In genomic region chr2:143870936-143871688, GRCm38 (mm10) we compare ENCODE assay signal across 10 mouse cellular contexts. TPM values are rescaled to one million over a fixed set of nuclear protein-coding genes. Genes with fewer than 3 reads are reported as not detected.
DNase-seq lines count a peak whose midpoint lies in the region; ATAC-seq and TF ChIP-seq lines count a peak whose summit lies in the region.
"Had no signal": no experiment of that assay in that cellular context is flagged by ENCODE, and none has a peak within 500 bp of the region (broad histone marks: within the 10 kb centered on the region; RNA-seq: fewer than 3 reads in every experiment).

No protein-coding gene starts in this region.

- no peaks in the 10 kb centered on the region for H3K27me3 ChIP-seq in heart, adult 2 months (ENCODE audit: control insufficient read depth, insufficient read depth, low read length)
- H3K27me3 ChIP-seq in kidney, embryonic 15.5 days, result no peaks in the 10 kb centered on the region
- no peaks in the 10 kb centered on the region for H3K27me3 ChIP-seq in stomach, embryonic 14.5 days (ENCODE audit: control insufficient read depth, insufficient read depth, low read length)
- H3K27me3 ChIP-seq in hindbrain, postnatal 0 days (ENCODE audit: insufficient read depth, low read length), result no peaks in the 10 kb centered on the region
- H3K27me3 ChIP-seq: neural tube, embryonic 13.5 days had no signal

- H3K27ac ChIP-seq in heart, adult 2 months, result peak overlapping the region; percentile 81
- peak overlapping the region; percentile 29; the same call in 1 of the 2 replicates for H3K27ac ChIP-seq in kidney, embryonic 15.5 days
- no peak overlapping the region for H3K27ac ChIP-seq in stomach, embryonic 14.5 days (ENCODE audit: low read length)
- no peak overlapping the region for H3K27ac ChIP-seq in hindbrain, postnatal 0 days
- H3K27ac ChIP-seq: neural tube, embryonic 13.5 days had no signal

- no peak for TF ChIP-seq CTCF in heart, adult 2 months (IDR thresholded peaks at IDR 0.05)
- no peak for TF ChIP-seq CTCF in hindbrain, postnatal 0 days (IDR thresholded peaks at IDR 0.05; ENCODE audit: low read depth)

- WGBS in heart, adult 2 months, result 22% methylated on average over 10 of the region's 10 CpGs
- 53% methylated on average over 10 of the region's 10 CpGs for WGBS in kidney, embryonic 15.5 days
- WGBS in stomach, embryonic 14.5 days, result 38% methylated on average over 10 of the region's 10 CpGs
- 78% methylated on average over 10 of the region's 10 CpGs for WGBS in hindbrain, postnatal 0 days

- no peaks in the 10 kb centered on the region for H3K9me3 ChIP-seq in kidney, embryonic 15.5 days (replicated peaks)
- no peaks in the 10 kb centered on the region for H3K9me3 ChIP-seq in stomach, embryonic 14.5 days (ENCODE audit: control insufficient read depth, low read depth, low read length)
- H3K9me3 ChIP-seq in hindbrain, postnatal 0 days (ENCODE audit: low read length), result no peaks in the 10 kb centered on the region
- H3K9me3 ChIP-seq: neural tube, embryonic 13.5 days had no signal

- peak; percentile 80 for DNase-seq in ovary, adult 18-20 months (ENCODE audit: low spot score)
- no peak for DNase-seq in ovary, postnatal 14 days (ENCODE audit: low spot score)
- DNase-seq in heart, adult 2 months, result peak; percentile 49 to 73
- no peak for DNase-seq in hindbrain, postnatal 0 days (ENCODE audit: low spot score)
- DNase-seq in retina, postnatal 1 day, result no peak
- no peak for DNase-seq in layer of hippocampus, adult 9-11 months

- peak; percentile 77 for ATAC-seq in kidney, embryonic 15.5 days (replicated peaks; ENCODE audit: low FRiP score)
- ATAC-seq in stomach, embryonic 14.5 days (ENCODE audit: insufficient number of reproducible peaks, insufficient read depth, low FRiP score, low read depth), result peak; percentile 82
- no peak for ATAC-seq in hindbrain, postnatal 0 days
- ATAC-seq: forebrain, embryonic 14.5 days had no signal

- no peak overlapping the region for H3K4me2 ChIP-seq in kidney, embryonic 15.5 days
- no peak overlapping the region for H3K4me2 ChIP-seq in stomach, embryonic 14.5 days (replicated peaks; ENCODE audit: low read depth, low read length)
- H3K4me2 ChIP-seq in hindbrain, postnatal 0 days (ENCODE audit: low read depth, low read length), result no peak overlapping the region
- H3K4me2 ChIP-seq: neural tube, embryonic 13.5 days had no signal

- no peak for TF ChIP-seq EP300 in heart, adult 2 months (IDR thresholded peaks at IDR 0.05; ENCODE audit: insufficient read depth, low read depth, low read length)

- TF ChIP-seq POLR2A in heart, adult 2 months (IDR thresholded peaks at IDR 0.05; ENCODE audit: insufficient read depth, low read depth, low read length), result no peak

- no peaks in the 10 kb centered on the region for H3K79me2 ChIP-seq in heart, adult 2 months (replicated peaks; ENCODE audit: control insufficient read depth, insufficient read depth, low read length)

- H3K9ac ChIP-seq in heart, adult 2 months (ENCODE audit: low read depth, low read length), result no peak overlapping the region; the same call in 1 of the 2 replicates
- H3K9ac ChIP-seq in kidney, embryonic 15.5 days, result no peak overlapping the region
- no peak overlapping the region for H3K9ac ChIP-seq in stomach, embryonic 14.5 days (replicated peaks; ENCODE audit: low read depth, low read length)
- H3K9ac ChIP-seq in hindbrain, postnatal 0 days (replicated peaks; ENCODE audit: low read length), result no peak overlapping the region
- H3K9ac ChIP-seq: neural tube, embryonic 13.5 days had no signal

- no peaks in the 10 kb centered on the region for H3K36me3 ChIP-seq in heart, adult 2 months (ENCODE audit: control insufficient read depth, insufficient read depth, low read length)
- H3K36me3 ChIP-seq in kidney, embryonic 15.5 days, result no peaks in the 10 kb centered on the region
- H3K36me3 ChIP-seq in stomach, embryonic 14.5 days (ENCODE audit: control insufficient read depth, insufficient read depth, low read length), result no peaks in the 10 kb centered on the region
- H3K36me3 ChIP-seq in hindbrain, postnatal 0 days (ENCODE audit: insufficient read depth, low read length), result no peaks in the 10 kb centered on the region
- H3K36me3 ChIP-seq: neural tube, embryonic 13.5 days had no signal

- intact Hi-C loops in heart, adult 2 months (cut with DNase I), result no loop called here

- peaks cover 9% of the 10 kb centered on the region for H3K4me1 ChIP-seq in heart, adult 2 months (ENCODE audit: control insufficient read depth, insufficient read depth, low read length)
- peaks cover 18% of the 10 kb centered on the region for H3K4me1 ChIP-seq in kidney, embryonic 15.5 days
- peaks cover 2% of the 10 kb centered on the region; the same call in 1 of the 2 replicates for H3K4me1 ChIP-seq in stomach, embryonic 14.5 days (ENCODE audit: control insufficient read depth, insufficient read depth, low read length)
- no peaks in the 10 kb centered on the region for H3K4me1 ChIP-seq in hindbrain, postnatal 0 days (ENCODE audit: insufficient read depth, low read length)

- H3K4me3 ChIP-seq in heart, adult 2 months, result no peak overlapping the region
- no peak overlapping the region for H3K4me3 ChIP-seq in kidney, embryonic 15.5 days (replicated peaks)
- no peak overlapping the region for H3K4me3 ChIP-seq in stomach, embryonic 14.5 days (ENCODE audit: low read depth, low read length)
- no peak overlapping the region for H3K4me3 ChIP-seq in hindbrain, postnatal 0 days (ENCODE audit: low read length)
- H3K4me3 ChIP-seq: neural tube, embryonic 13.5 days had no signal

RNA-seq across cellular contexts. Expression of gene Bfsp1, which starts 8.1 kb away (rescaled TPM):
- total RNA-seq in heart, adult 2 months (2021), result under 1 TPM; 0.25 to 0.26 TPM
- 0.27 and 0.32 TPM in 2 replicates for polyA plus RNA-seq in heart, adult 2 months (2012; rRNA removed)
- polyA plus RNA-seq in kidney, embryonic 15.5 days (2015; fragmentation: Nextera tagmentation; extraction: Ambion mirVana), result 1.3 and 1.5 TPM in 2 replicates
- polyA plus RNA-seq in stomach, embryonic 14.5 days (2014; fragmentation: Nextera tagmentation; extraction: Ambion mirVana), result 0.93 and 1.6 TPM in 2 replicates
- total RNA-seq in hindbrain, postnatal 0 days (2014; rRNA removed), result 0.90 and 1.9 TPM in 2 replicates
- polyA plus RNA-seq in hindbrain, postnatal 0 days (2015; fragmentation: Nextera tagmentation; extraction: Ambion mirVana), result 2.2 and 2.3 TPM in 2 replicates

RNA-seq across cellular contexts. Expression of gene Dstn, which starts 44.0 kb away (rescaled TPM):
- total RNA-seq in heart, adult 2 months (2021), result 100 to 1,000 TPM; 163 to 166 TPM
- polyA plus RNA-seq in heart, adult 2 months (2012; rRNA removed), result 54.8 and 85.7 TPM in 2 replicates
- 387 and 407 TPM in 2 replicates for polyA plus RNA-seq in kidney, embryonic 15.5 days (2015; fragmentation: Nextera tagmentation; extraction: Ambion mirVana)
- polyA plus RNA-seq in stomach, embryonic 14.5 days (2014; fragmentation: Nextera tagmentation; extraction: Ambion mirVana), result 841 and 854 TPM in 2 replicates
- total RNA-seq in hindbrain, postnatal 0 days (2014; rRNA removed), result 197 and 198 TPM in 2 replicates
- polyA plus RNA-seq in hindbrain, postnatal 0 days (2015; fragmentation: Nextera tagmentation; extraction: Ambion mirVana), result 409 and 418 TPM in 2 replicates

Comparison
In these comparisons a context has a peak if more than half of its experiments do, and no peak if none do; other contexts are left out.
1. DNase-seq: peak in ovary, adult 18-20 months (single experiment) and heart, adult 2 months (2 of 2); none in ovary, postnatal 14 days (single experiment), hindbrain, postnatal 0 days (single experiment), retina, postnatal 1 day (single experiment) and layer of hippocampus, adult 9-11 months (single experiment).
2. H3K27ac ChIP-seq: peak in heart, adult 2 months (single experiment) and kidney, embryonic 15.5 days (single experiment); none in stomach, embryonic 14.5 days (single experiment) and hindbrain, postnatal 0 days (single experiment).